Mouse (Mus musculus) liver, embryonic 14.5 days (tissue): ENCODE measurements at regions not wholly inside any gene's neighbourhood (a gene's known extent, or its start where the extent isn't known, plus 50 kb on each side); places are given as distances from the start of the nearest gene placed in this dataset.
A peak's percentile ranks its signal among the peaks of the same experiment; 100 is the strongest.

Source experiments
- ATAC-seq: fragments of 200-750 bp; cut with Nextera tagmentation; 2 replicates; pipeline ENCODE4 v1.8.0; 2017; ENCODE audit warnings: moderate number of reproducible peaks, mild to moderate bottlenecking, moderate library complexity; ENCODE audit not compliant: insufficient read depth
- DNase-seq, 3 experiments: peaks; one replicate each; pipeline ENCODE4 v3.0.0-alpha.2; 2012 to 2013; ENCODE audit warnings: low read depth in 3 of 3, low spot score in 3 of 3
- H3K27ac ChIP-seq: fragments of 300-500 bp; sonication (generic); 2 replicates; pipeline ENCODE4 v1.5.1; 2014; ENCODE audit warnings: moderate library complexity, mild to moderate bottlenecking, control low read depth, inconsistent platforms
- H3K27me3 ChIP-seq: fragments of 300-500 bp; sonication (generic); 2 replicates; pipeline ENCODE4 v1.6.1; 2014; ENCODE audit warnings: mild to moderate bottlenecking, low read length, moderate library complexity; ENCODE audit not compliant: control insufficient read depth, insufficient read depth
- H3K36me3 ChIP-seq: fragments of 300-500 bp; sonication (generic); replicated peaks from 2 replicates; pipeline ENCODE4 v1.6.1; 2014; ENCODE audit warnings: low read depth; ENCODE audit not compliant: control insufficient read depth, insufficient read depth
- H3K4me1 ChIP-seq, 2 experiments: fragments of 200-500 bp in 1 of 2; fragments of 300-500 bp in 1 of 2; sonication (generic) in 1 of 2; replicated peaks; 2 replicates each; pipeline ENCODE4 v1.6.1; 2012 to 2014; ENCODE audit warnings: antibody characterized with exemption in 1 of 2, inconsistent platforms in 1 of 2, low read length in 1 of 2; ENCODE audit not compliant: control insufficient read depth in 2 of 2, insufficient read depth in 2 of 2
- H3K4me2 ChIP-seq: fragments of 300-500 bp; sonication (generic); 2 replicates; pipeline ENCODE4 v1.6.1; 2014; ENCODE audit warnings: low read depth, mild to moderate bottlenecking, control low read depth, moderate library complexity
- H3K4me3 ChIP-seq, 2 experiments: fragments of 200-500 bp in 1 of 2; fragments of 300-500 bp in 1 of 2; sonication (generic) in 1 of 2; 2 replicates each; pipeline ENCODE4 v1.5.1; 2012 to 2014; ENCODE audit warnings: low read depth in 2 of 2, low read length in 2 of 2, mild to moderate bottlenecking in 2 of 2, control low read depth in 1 of 2, inconsistent platforms in 1 of 2, moderate library complexity in 1 of 2; ENCODE audit not compliant: insufficient read depth in 1 of 2
- H3K9ac ChIP-seq: fragments of 300-500 bp; sonication (generic); replicated peaks from 2 replicates; pipeline ENCODE4 v1.6.1; 2014; ENCODE audit warnings: mild to moderate bottlenecking, control low read depth, moderate library complexity
- H3K9me3 ChIP-seq: fragments of 300-500 bp; sonication (generic); 2 replicates; pipeline ENCODE4 v1.6.1; 2016; ENCODE audit warnings: low read length, mixed read lengths; ENCODE audit not compliant: control insufficient read depth
- CTCF ChIP-seq: IDR thresholded peaks from 2 replicates; pipeline ENCODE4 v1.5.1; 2016; ENCODE audit warnings: antibody characterized with exemption, low read depth, control low read depth
- EP300 ChIP-seq: IDR thresholded peaks from 2 replicates; pipeline ENCODE4 v1.6.1; 2016; ENCODE audit warnings: antibody characterized with exemption, low read depth
- WGBS: fragments of 180-500 bp; shearing (Covaris S2); extraction: QIAGEN DNeasy Blood & Tissue Kit; methylation state at CpG from one replicate; pipeline ENCODE4 v1.1.7; 2014; ENCODE audit not compliant: insufficient replicate concordance; 5-methylcytosine and 5-hydroxymethylcytosine counted together

DNA sequence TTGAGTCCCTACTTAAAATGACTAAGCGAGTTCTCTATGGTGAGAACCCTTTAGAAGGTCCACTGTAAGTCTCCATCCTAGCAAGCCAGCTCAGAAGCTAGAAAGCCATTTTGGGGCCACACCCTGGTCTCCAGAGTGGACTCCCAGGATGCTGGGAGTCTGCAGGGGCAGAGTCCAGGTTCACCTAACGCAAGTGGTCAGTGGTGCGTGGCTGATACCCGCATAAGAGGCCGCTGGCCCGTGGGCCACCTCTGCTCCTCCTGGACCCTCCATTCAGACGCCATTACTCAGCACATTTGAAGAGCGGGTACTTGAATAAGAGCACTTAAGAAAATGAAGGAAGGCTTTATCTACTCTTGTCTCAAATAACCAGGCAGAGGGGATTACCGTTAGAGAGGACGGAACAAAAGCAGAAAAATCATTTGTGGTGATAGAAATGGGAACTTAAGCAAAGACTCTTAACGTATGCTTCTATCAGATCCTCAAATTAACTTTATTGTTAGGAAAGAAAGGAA is 504.4 kb downstream of the Irx1 start:
- Histone ChIP-seq H3K4me3 (no peak overlapping the region), H3K4me2 (no peak overlapping the region), H3K9ac (no peak overlapping the region), H3K36me3 (no peaks in the 10 kb centered on the region), H3K27me3 (no peaks in the 10 kb centered on the region), H3K27ac (no peak overlapping the region), H3K4me1 (no peaks in the 10 kb centered on the region), H3K9me3 (no peaks in the 10 kb centered on the region)
- TF ChIP-seq EP300 (no peak), CTCF (no peak)
- 19% methylated on average over 11 of the region's 11 CpGs for WGBS
- DNase-seq (no peak), ATAC-seq (no peak)

DNA sequence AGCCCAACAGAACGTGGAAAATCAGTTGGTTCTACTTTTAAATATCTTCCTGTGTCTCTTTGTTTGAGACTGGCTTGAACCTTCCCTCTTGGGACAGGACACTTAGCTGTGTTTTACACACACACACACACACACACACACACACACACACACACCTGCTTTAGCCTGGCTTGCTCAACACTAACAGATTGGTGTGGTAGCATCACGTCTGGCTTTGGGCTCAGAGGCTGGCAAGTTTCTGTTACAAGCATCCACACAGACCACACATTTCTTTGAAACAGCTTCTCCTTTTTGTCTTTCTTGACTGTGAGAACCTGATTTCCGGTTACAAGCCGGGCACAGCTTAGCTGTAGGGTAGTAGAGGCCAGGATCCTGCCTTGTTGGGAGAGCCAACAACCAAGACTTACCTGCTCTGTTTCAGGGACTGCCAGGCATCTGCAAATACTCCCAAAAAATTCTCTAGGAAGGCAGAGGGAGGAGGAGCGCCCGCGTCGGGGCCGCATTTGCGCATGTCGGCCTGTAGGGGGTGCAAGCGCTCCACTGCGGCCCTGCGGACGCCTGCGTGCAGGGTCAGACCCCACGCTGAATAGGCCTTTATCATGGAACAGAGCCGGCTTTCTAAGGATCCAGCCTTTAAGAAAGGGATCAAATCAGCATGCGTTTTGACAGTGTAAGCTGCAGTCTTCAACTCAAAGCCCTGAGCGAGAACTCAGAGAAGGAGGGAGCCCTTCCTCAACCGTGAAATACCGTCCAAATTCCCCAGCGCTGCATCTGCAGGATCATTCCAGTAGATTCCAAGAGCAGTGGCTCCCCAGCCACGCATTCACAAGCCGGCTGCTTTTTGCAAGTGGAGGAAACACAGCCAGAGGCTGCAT is 505.2 kb downstream of the Irx1 start:
- Histone ChIP-seq H3K9me3 (no peaks in the 10 kb centered on the region), H3K4me3 (no peak overlapping the region), H3K27me3 (no peaks in the 10 kb centered on the region), H3K27ac (no peak overlapping the region), H3K36me3 (no peaks in the 10 kb centered on the region), H3K4me1 (no peaks in the 10 kb centered on the region), H3K9ac (no peak overlapping the region), H3K4me2 (0 out of 2 replicates have a peak overlapping the region, but pooled peaks have one; percentile 11)
- TF ChIP-seq CTCF (peak; percentile 82), EP300 (no peak)
- DNase-seq (no peak), ATAC-seq (no peak)
- WGBS = 3% methylated on average over 25 of the region's 25 CpGs

DNA sequence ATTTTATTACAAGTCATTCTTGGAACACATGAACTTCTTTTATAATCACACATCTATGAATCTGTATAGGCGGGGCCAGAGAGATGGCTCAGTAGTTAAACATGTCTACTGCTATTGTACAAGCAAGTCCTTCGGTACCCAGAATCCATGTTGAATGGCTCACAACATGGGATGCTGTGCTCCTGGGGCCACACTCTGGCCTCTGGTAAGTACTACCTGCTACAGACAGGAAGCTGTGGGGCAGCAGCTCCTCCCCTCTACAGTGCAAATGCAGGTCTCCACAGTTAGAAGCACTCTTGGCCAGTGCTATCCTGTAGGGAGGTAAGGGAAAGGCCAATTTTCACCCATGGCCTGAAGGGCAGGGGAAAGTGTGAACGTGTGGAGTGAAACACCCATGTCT is 506.0 kb downstream of the Irx1 start:
- TF ChIP-seq EP300 (no peak), CTCF (no peak)
- Histone ChIP-seq H3K9me3 (no peaks in the 10 kb centered on the region), H3K27ac (no peak overlapping the region), H3K4me2 (no peak overlapping the region), H3K4me3 (no peak overlapping the region), H3K9ac (no peak overlapping the region), H3K4me1 (no peaks in the 10 kb centered on the region), H3K27me3 (no peaks in the 10 kb centered on the region), H3K36me3 (no peaks in the 10 kb centered on the region)
- WGBS = 52% methylated on average over 3 of the region's 3 CpGs
- no peak for DNase-seq
- ATAC-seq = no peak

DNA sequence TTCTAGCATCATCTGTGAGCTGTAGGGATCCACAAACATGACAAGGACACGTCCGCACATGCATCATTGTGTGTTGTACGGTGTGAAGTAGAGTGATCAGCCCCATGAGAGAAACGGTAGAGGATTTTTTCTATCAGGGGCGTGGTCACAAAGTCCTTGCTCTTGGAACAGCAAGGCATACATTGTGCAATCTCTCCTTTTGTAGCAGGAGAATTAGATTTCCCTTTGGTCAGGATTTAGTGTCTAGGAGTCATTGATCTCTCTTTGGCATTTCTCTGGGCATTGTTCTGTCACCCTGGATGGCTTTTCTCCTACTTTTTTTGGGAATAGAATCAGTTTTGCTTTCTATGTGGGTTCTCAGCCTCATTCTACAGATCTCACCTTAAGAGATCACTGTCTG is 511.3 kb downstream of the Irx1 start:
- H3K9me3 ChIP-seq = no peaks in the 10 kb centered on the region
- TF ChIP-seq CTCF (no peak), EP300 (no peak)
- no peaks in the 10 kb centered on the region for H3K4me1 ChIP-seq
- no peak overlapping the region for H3K9ac ChIP-seq
- no peak overlapping the region for H3K4me3 ChIP-seq
- ATAC-seq (no peak), DNase-seq (no peak)
- H3K27ac ChIP-seq = no peak overlapping the region
- no peaks in the 10 kb centered on the region for H3K36me3 ChIP-seq
- no peaks in the 10 kb centered on the region for H3K27me3 ChIP-seq
- 57% methylated on average over 5 of the region's 5 CpGs for WGBS
- no peak overlapping the region for H3K4me2 ChIP-seq

DNA sequence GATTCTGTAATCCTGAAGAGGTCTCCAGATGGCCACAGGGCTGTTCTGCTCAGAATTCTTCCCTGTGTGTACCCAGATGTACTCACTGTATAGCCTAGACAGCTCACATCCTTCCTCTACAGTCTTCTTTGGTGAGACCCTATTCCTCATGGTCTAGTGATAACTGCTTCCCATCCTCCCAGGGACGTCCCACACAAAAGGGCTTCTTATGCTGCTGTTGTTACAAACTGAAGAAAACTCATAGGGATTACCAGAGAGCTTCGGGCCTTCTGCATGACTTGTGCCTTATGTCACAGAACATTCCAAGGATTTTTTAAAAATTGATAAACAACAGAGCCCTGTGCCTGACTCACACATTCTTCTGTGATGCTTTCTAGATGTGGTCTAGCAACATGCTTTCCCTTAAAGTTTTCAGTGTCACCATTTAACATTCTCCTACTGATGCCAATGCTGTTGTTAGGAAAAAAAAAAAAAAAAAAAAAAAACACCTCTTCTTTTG is 525.9 kb downstream of the Irx1 start:
- 32% methylated on average over 2 of the region's 2 CpGs for WGBS
- ATAC-seq (no peak), DNase-seq (no peak)
- Histone ChIP-seq H3K27ac (no peak overlapping the region), H3K27me3 (no peaks in the 10 kb centered on the region), H3K4me2 (no peak overlapping the region), H3K9me3 (no peaks in the 10 kb centered on the region), H3K4me1 (no peaks in the 10 kb centered on the region), H3K36me3 (no peaks in the 10 kb centered on the region), H3K4me3 (no peak overlapping the region), H3K9ac (no peak overlapping the region)
- TF ChIP-seq EP300 (no peak), CTCF (no peak)
